Mouse (Mus musculus): Measurements from ENCODE around the gene Hivep2.

DNA sequence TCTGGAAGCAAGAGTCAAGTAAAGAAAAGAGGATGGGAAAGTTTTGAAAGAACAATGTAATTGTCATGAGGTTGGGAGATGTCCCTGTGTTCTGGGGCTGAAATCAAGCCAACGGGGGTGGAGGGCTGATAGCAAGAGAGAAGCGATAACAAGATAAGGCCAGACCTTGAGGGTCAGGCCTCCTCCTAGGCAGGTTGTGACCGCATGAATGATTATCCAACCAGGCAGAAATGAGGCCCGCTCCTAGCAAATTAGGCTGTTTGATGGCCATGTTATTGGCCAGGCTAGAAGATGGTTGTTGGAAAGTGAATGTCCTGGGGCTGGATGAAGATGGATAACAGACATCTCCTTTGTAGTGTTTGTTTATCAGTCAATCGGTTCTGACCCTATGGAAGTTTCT lies 5.4 kb downstream of the Hivep2 start:
- TF ChIP-seq GATA1 (IDR thresholded peaks at IDR 0.05; ENCODE audit: borderline replicate concordance, low read length), result no peak
- no peak for TF ChIP-seq FLI1 (IDR thresholded peaks at IDR 0.05; ENCODE audit: low read length)
